Mouse (Mus musculus): ENCODE results near the gene Mok. TPM values are rescaled to one million over a fixed set of nuclear protein-coding genes. Genes with fewer than 3 reads are reported as not detected.
A peak's percentile ranks its signal among the peaks of the same experiment; 100 is the strongest.

The Mok gene
- polyA plus RNA-seq, 1 experiment from 2014 or later: 5.4 TPM

DNA sequence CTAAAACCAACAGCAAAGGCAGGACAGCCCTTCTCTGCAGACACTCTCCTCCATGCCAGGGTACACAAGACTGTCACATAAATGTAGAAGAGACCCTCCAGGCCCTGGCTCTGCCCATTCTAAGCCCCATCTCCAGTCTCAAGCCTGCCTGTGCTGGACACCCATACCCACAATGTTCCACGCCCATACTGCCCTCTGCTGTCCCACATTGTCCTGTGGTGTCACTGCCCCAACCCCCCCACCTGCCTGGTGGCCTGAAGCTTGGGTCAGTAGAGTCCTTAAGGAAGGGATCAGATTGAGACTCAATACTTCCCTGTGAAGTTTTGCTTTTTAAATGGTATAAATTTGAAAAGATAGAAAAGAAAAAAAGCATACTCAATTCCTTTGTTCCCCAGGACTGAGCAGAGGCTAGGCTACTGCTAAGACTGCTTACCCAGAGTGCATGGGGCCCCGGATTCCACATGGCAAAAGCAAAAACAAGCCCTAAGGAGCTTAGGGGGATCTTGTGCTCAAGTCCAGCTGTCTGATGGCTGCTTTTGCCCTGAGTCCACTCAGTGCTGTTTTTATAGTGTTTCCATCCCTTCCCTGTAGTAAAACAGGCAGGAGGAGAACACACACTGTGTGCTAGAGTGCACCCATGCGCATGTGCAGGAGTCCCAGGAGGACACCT is 34.3 kb downstream of the Mok start:
- Histone ChIP-seq H3K4me2 (replicated peaks; ENCODE audit: low read depth, low read length) (no peak overlapping the region), H3K9ac (replicated peaks; ENCODE audit: low read depth, low read length) (no peak overlapping the region), H3K4me3 (ENCODE audit: low read depth, low read length) (no peak overlapping the region), H3K27ac (ENCODE audit: low read length) (no peak overlapping the region), H3K4me1 (ENCODE audit: control insufficient read depth, insufficient read depth, low read length) (0 out of 2 replicates have a peak, but pooled peaks cover 2% of the 10 kb centered on the region), H3K9me3 (ENCODE audit: control insufficient read depth, low read depth, low read length) (no peaks in the 10 kb centered on the region), H3K36me3 (ENCODE audit: control insufficient read depth, insufficient read depth, low read length) (peaks cover 12% of the 10 kb centered on the region; the same call in 1 of the 2 replicates), H3K27me3 (ENCODE audit: control insufficient read depth, insufficient read depth, low read length) (no peaks in the 10 kb centered on the region)
- ATAC-seq (ENCODE audit: insufficient number of reproducible peaks, insufficient read depth, low FRiP score, low read depth): no peak
- WGBS: 78% methylated on average over 3 of the region's 3 CpGs

- 42% methylated on average over 10 of the region's 10 CpGs for WGBS
- H3K9me3 ChIP-seq (ENCODE audit: control insufficient read depth, low read depth, low read length): no peaks in the 10 kb centered on the region
- no peak overlapping the region for H3K9ac ChIP-seq (replicated peaks; ENCODE audit: low read depth, low read length)
- H3K4me3 ChIP-seq (ENCODE audit: low read depth, low read length): no peak overlapping the region
- peaks cover 12% of the 10 kb centered on the region; the same call in 1 of the 2 replicates for H3K36me3 ChIP-seq (ENCODE audit: control insufficient read depth, insufficient read depth, low read length)
- H3K4me1 ChIP-seq (ENCODE audit: control insufficient read depth, insufficient read depth, low read length): 0 out of 2 replicates have a peak, but pooled peaks cover 2% of the 10 kb centered on the region
- no peak overlapping the region for H3K4me2 ChIP-seq (replicated peaks; ENCODE audit: low read depth, low read length)
- H3K27me3 ChIP-seq (ENCODE audit: control insufficient read depth, insufficient read depth, low read length): no peaks in the 10 kb centered on the region
- no peak overlapping the region for H3K27ac ChIP-seq (ENCODE audit: low read length)
- ATAC-seq (ENCODE audit: insufficient number of reproducible peaks, insufficient read depth, low FRiP score, low read depth): peak; percentile 57; the same call in 1 of the 2 replicates
Observed at GRCm38 (mm10) chr12:110804261-110804660, 36.5 kb downstream of the Mok start.

GRCm38 (mm10) chr12:110802674-110803297 is 38.0 kb downstream of the Mok start:
- no peak overlapping the region for H3K4me2 ChIP-seq (replicated peaks; ENCODE audit: low read depth, low read length)
- no peak for ATAC-seq (ENCODE audit: insufficient number of reproducible peaks, insufficient read depth, low FRiP score, low read depth)
- H3K4me3 ChIP-seq (ENCODE audit: low read depth, low read length): no peak overlapping the region
- 0 out of 2 replicates have a peak, but pooled peaks cover 2% of the 10 kb centered on the region for H3K4me1 ChIP-seq (ENCODE audit: control insufficient read depth, insufficient read depth, low read length)
- 76% methylated on average over 5 of the region's 5 CpGs for WGBS
- no peaks in the 10 kb centered on the region for H3K9me3 ChIP-seq (ENCODE audit: control insufficient read depth, low read depth, low read length)
- H3K36me3 ChIP-seq (ENCODE audit: control insufficient read depth, insufficient read depth, low read length): peaks cover 7% of the 10 kb centered on the region; the same call in 1 of the 2 replicates
- H3K27ac ChIP-seq (ENCODE audit: low read length): no peak overlapping the region
- H3K9ac ChIP-seq (replicated peaks; ENCODE audit: low read depth, low read length): no peak overlapping the region
- H3K27me3 ChIP-seq (ENCODE audit: control insufficient read depth, insufficient read depth, low read length): no peaks in the 10 kb centered on the region

- H3K4me1 ChIP-seq (ENCODE audit: control insufficient read depth, insufficient read depth, low read length): 0 out of 2 replicates have a peak, but pooled peaks cover 2% of the 10 kb centered on the region
- H3K4me3 ChIP-seq (ENCODE audit: low read depth, low read length): no peak overlapping the region
- H3K9ac ChIP-seq (replicated peaks; ENCODE audit: low read depth, low read length): no peak overlapping the region
- no peaks in the 10 kb centered on the region for H3K9me3 ChIP-seq (ENCODE audit: control insufficient read depth, low read depth, low read length)
- no peak overlapping the region for H3K27ac ChIP-seq (ENCODE audit: low read length)
- no peak for ATAC-seq (ENCODE audit: insufficient number of reproducible peaks, insufficient read depth, low FRiP score, low read depth)
- 66% methylated on average over 10 of the region's 10 CpGs for WGBS
- H3K36me3 ChIP-seq (ENCODE audit: control insufficient read depth, insufficient read depth, low read length): peaks cover 3% of the 10 kb centered on the region; the same call in 1 of the 2 replicates
- H3K4me2 ChIP-seq (replicated peaks; ENCODE audit: low read depth, low read length): no peak overlapping the region
- no peaks in the 10 kb centered on the region for H3K27me3 ChIP-seq (ENCODE audit: control insufficient read depth, insufficient read depth, low read length)
Observed at GRCm38 (mm10) chr12:110801876-110802464, 38.8 kb downstream of the Mok start.

GRCm38 (mm10) chr12:110799226-110799625 is 41.5 kb downstream of the Mok start:
- Histone ChIP-seq H3K9ac (replicated peaks; ENCODE audit: low read depth, low read length) (no peak overlapping the region), H3K4me2 (replicated peaks; ENCODE audit: low read depth, low read length) (no peak overlapping the region), H3K4me3 (ENCODE audit: low read depth, low read length) (no peak overlapping the region), H3K27ac (ENCODE audit: low read length) (no peak overlapping the region), H3K27me3 (ENCODE audit: control insufficient read depth, insufficient read depth, low read length) (no peaks in the 10 kb centered on the region), H3K36me3 (ENCODE audit: control insufficient read depth, insufficient read depth, low read length) (peaks cover under 1% of the 10 kb centered on the region; the same call in 1 of the 2 replicates), H3K4me1 (ENCODE audit: control insufficient read depth, insufficient read depth, low read length) (0 out of 2 replicates have a peak, but pooled peaks cover 2% of the 10 kb centered on the region), H3K9me3 (ENCODE audit: control insufficient read depth, low read depth, low read length) (no peaks in the 10 kb centered on the region)
- 93% methylated on average over 4 of the region's 4 CpGs for whole genome bisulfite sequencing
- ATAC-seq (ENCODE audit: insufficient number of reproducible peaks, insufficient read depth, low FRiP score, low read depth): no peak

DNA sequence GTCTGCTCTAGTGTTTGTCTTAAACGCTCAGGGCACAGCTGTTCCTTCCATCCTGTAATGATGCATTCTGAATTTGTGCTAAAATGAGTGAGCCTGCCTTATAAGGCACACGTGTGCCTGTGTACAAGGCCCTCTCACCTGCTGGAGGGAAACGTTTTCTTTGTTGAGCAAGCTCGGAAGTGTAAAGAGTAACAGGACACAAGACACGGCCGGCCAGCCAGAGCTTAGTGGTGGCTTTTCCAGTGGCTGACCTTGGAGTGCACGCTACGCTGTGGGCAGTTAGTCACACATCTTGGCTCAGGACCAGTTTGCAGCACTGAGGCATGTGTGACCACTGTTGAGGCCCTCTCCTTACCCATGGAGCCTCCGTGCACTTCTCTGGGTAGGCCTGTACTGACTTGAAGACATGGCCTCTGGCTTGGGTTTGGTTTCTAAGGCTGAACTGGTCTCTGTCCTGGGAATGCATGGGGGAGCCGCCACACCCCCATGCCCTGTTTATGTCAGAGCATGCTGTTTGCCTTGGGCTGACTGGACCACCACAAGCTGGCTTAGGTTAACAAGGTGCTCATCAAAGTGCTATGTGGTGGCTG is 42.8 kb downstream of the Mok start:
- H3K4me1 ChIP-seq (ENCODE audit: control insufficient read depth, insufficient read depth, low read length): 0 out of 2 replicates have a peak, but pooled peaks cover 2% of the 10 kb centered on the region
- no peaks in the 10 kb centered on the region for H3K9me3 ChIP-seq (ENCODE audit: control insufficient read depth, low read depth, low read length)
- WGBS: 85% methylated on average over 10 of the region's 10 CpGs
- H3K27ac ChIP-seq (ENCODE audit: low read length): no peak overlapping the region
- no peak overlapping the region for H3K9ac ChIP-seq (replicated peaks; ENCODE audit: low read depth, low read length)
- ATAC-seq (ENCODE audit: insufficient number of reproducible peaks, insufficient read depth, low FRiP score, low read depth): no peak
- no peak overlapping the region for H3K4me2 ChIP-seq (replicated peaks; ENCODE audit: low read depth, low read length)
- H3K36me3 ChIP-seq (ENCODE audit: control insufficient read depth, insufficient read depth, low read length): no peaks in the 10 kb centered on the region; the same call in 1 of the 2 replicates
- no peaks in the 10 kb centered on the region for H3K27me3 ChIP-seq (ENCODE audit: control insufficient read depth, insufficient read depth, low read length)
- H3K4me3 ChIP-seq (ENCODE audit: low read depth, low read length): no peak overlapping the region

DNA sequence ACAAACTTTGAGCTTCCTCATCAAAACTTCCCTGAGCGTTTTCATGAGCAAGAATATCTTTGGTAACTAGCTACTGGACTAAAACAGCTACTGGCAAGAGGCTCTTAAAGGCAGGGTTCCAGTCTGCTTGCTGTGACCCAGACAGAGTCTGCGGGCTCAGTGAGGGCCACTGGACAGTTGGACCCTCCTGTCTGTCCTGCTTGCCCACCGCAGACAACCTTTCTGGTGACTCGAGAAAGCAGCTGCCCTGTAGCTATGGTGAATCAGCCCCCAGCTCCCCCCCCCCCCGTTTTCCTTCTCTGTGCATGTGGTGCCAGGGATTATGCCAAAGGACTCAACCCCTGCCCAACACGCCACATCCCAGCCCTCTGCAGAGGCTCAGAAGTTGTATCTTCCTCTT is 43.5 kb downstream of the Mok start:
- Histone ChIP-seq H3K4me1 (ENCODE audit: control insufficient read depth, insufficient read depth, low read length) (0 out of 2 replicates have a peak, but pooled peaks cover under 1% of the 10 kb centered on the region), H3K4me3 (ENCODE audit: low read depth, low read length) (no peak overlapping the region), H3K36me3 (ENCODE audit: control insufficient read depth, insufficient read depth, low read length) (peaks cover 3% of the 10 kb centered on the region; the same call in 1 of the 2 replicates), H3K27me3 (ENCODE audit: control insufficient read depth, insufficient read depth, low read length) (no peaks in the 10 kb centered on the region), H3K9ac (replicated peaks; ENCODE audit: low read depth, low read length) (no peak overlapping the region), H3K4me2 (replicated peaks; ENCODE audit: low read depth, low read length) (no peak overlapping the region), H3K9me3 (ENCODE audit: control insufficient read depth, low read depth, low read length) (no peaks in the 10 kb centered on the region), H3K27ac (ENCODE audit: low read length) (no peak overlapping the region)
- no peak for ATAC-seq (ENCODE audit: insufficient number of reproducible peaks, insufficient read depth, low FRiP score, low read depth)
- WGBS: 85% methylated on average over 6 of the region's 6 CpGs

DNA sequence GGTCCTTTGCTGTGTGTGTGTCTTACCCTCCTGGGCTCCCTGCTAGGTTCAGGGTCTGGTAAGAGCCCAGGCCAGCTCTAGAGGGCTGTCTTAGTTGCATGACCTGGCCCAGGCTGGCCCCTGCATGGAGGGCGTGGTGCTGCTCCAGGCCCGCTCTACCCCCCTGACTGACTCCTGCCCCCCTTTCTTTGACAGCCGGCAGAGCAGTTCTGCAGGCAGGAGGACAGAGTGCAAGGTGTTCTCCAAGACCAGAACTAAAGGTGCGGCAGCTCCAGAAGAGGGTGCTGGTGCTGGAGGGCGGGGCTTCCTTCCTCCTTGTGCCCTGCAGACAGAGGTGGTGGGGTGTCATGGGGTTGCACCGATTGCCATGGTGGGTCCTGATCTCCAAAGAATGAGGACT is 44.0 kb downstream of the Mok start:
- Histone ChIP-seq H3K4me2 (replicated peaks; ENCODE audit: low read depth, low read length) (no peak overlapping the region), H3K36me3 (ENCODE audit: control insufficient read depth, insufficient read depth, low read length) (peaks cover 3% of the 10 kb centered on the region; the same call in 1 of the 2 replicates), H3K4me3 (ENCODE audit: low read depth, low read length) (no peak overlapping the region), H3K9me3 (ENCODE audit: control insufficient read depth, low read depth, low read length) (no peaks in the 10 kb centered on the region), H3K27ac (ENCODE audit: low read length) (no peak overlapping the region), H3K9ac (replicated peaks; ENCODE audit: low read depth, low read length) (no peak overlapping the region), H3K4me1 (ENCODE audit: control insufficient read depth, insufficient read depth, low read length) (no peaks in the 10 kb centered on the region), H3K27me3 (ENCODE audit: control insufficient read depth, insufficient read depth, low read length) (no peaks in the 10 kb centered on the region)
- 0 out of 2 replicates have a peak, but pooled peaks have one; percentile 23 for ATAC-seq (ENCODE audit: insufficient number of reproducible peaks, insufficient read depth, low FRiP score, low read depth)
- WGBS: 68% methylated on average over 6 of the region's 6 CpGs
